Mouse (Mus musculus) embryonic fibroblast, embryonic 13.5 days (primary cell): Measurements from ENCODE around the gene Chgb. TPM values are rescaled to one million over a fixed set of nuclear protein-coding genes. Genes with fewer than 3 reads are reported as not detected.

ENCODE experiments used
- H3K27ac ChIP-seq: 2 replicates; pipeline ENCODE4 v1.5.1; 2012; ENCODE audit warnings: low read length, control low read depth, inconsistent platforms; ENCODE audit not compliant: insufficient read depth
- H3K4me1 ChIP-seq: 2 replicates; pipeline ENCODE4 v1.6.1; 2011; ENCODE audit warnings: low read length; ENCODE audit not compliant: control insufficient read depth, insufficient read depth
- H3K4me3 ChIP-seq: 2 replicates; pipeline ENCODE4 v1.5.1; 2011; ENCODE audit warnings: mild to moderate bottlenecking, control low read depth, low read length; ENCODE audit not compliant: insufficient read depth
- CTCF ChIP-seq: IDR thresholded peaks from 2 replicates; pipeline ENCODE4 v1.5.1; 2011; ENCODE audit warnings: mild to moderate bottlenecking, control low read depth, low read length, moderate library complexity, borderline replicate concordance; ENCODE audit not compliant: insufficient read depth
- POLR2A ChIP-seq: IDR thresholded peaks from 2 replicates; pipeline ENCODE4 v1.6.1; 2011; ENCODE audit warnings: low read depth, mild to moderate bottlenecking, control low read depth, low read length, moderate library complexity
- polyA plus RNA-seq: library from polyadenylated mRNA; stranded (reverse); fragments of >200 nt; gene quantifications from 2 replicates; pipeline ENCODE4 v1.2.4, GENCODE M21; 2011; ENCODE audit warnings: low read depth; ENCODE audit not compliant: missing spikeins, insufficient read length

The Chgb gene
- not detected in 2 replicates for polyA plus RNA-seq

DNA sequence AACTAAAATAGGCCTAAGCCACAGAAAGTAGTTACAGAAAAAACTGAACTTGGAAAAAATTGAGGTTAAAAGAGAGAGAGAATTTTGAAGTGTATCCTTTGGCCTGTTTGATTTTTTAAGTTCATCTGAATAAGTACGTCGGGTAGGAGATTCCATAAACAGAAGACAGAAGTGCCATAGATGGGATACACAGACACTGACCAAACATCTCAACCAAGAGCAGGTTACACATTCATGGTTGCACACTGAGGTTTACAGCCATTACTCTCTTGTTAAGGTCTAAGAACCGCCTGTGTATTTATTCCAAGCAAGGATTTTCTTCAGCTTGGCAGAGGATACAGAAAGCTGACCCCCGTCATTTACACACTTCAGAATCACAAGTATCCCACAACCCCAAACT is at the start of gene Chgb:
Gene Chgb (plus strand): TSS at position 301 of the 400 bp plus-strand sequence.
- Histone ChIP-seq H3K4me1 (no peaks in the 10 kb centered on the region), H3K4me3 (no peak within 1 kb of the TSS), H3K27ac (no peak within 1 kb of the TSS)

DNA sequence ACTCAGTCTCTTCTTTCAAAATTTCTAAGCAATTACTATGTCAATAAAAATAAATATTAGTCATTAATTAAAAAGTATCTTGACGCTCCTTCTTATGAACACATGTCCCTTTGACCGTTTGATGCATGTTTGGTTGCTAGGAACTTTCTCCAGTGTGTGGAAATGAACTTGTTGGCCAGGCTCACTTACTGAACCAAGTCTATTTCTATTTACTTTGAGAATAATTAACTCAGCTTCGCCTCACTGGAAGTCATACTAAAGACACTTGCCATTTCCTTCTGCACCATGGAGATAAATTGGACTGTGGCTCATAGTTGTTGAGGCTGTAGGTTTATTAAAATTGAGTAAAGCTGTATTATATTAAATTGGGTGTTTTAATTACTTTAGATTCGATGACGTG is 48.1 kb upstream of the Chgb start:
- Histone ChIP-seq H3K27ac (no peak overlapping the region), H3K4me1 (no peaks in the 10 kb centered on the region), H3K4me3 (no peak overlapping the region)
- TF ChIP-seq CTCF (no peak), POLR2A (no peak)

More for the DNA sequence above, at the start of gene Chgb:
- no peak for TF ChIP-seq POLR2A
- no peak for TF ChIP-seq CTCF

DNA sequence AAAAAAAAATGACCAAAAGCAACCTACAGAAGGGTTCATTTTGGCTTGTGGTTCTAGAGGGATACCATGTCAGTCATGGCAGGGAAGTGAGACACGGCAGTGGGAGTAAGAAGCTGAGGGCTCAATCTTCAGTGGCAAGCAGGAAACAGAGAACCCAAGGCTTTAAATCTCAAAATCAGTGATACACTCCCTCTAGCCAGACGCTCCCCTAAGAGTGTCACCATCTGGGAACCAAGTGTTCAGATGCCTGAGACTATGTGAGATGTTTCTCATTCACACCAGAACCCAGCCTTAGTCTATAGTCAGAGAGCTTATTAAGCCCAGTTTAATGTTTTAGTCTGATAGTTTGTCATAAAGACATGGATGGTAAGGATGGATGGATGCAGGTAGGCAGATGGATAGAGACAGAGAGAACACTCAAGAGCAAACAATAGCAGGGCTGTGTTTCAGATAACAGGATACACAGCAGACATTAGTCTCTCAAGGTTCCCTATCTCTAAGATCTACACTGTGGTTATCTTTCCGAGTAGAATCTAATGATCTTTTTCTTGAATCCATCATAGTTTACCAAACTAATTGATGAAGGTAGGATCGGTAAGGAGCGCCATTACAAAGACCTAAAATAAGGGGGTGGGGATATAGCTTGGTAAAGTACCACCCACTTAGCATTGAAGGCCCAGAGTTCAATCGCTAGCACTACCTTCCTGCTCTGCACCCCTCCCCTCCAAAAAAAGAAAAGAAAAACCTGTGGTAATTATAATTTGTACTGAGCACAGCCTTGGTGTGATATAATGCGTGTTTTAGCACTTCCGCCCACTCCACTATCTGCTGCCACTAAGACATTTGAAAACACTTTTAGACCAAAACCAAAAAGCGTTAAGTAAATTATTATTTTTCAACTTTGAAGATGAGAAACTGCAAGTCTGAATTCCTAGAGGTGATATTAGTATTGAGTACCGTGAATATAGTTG is 47.2 kb upstream of the Chgb start:
- TF ChIP-seq POLR2A (no peak), CTCF (no peak)

DNA sequence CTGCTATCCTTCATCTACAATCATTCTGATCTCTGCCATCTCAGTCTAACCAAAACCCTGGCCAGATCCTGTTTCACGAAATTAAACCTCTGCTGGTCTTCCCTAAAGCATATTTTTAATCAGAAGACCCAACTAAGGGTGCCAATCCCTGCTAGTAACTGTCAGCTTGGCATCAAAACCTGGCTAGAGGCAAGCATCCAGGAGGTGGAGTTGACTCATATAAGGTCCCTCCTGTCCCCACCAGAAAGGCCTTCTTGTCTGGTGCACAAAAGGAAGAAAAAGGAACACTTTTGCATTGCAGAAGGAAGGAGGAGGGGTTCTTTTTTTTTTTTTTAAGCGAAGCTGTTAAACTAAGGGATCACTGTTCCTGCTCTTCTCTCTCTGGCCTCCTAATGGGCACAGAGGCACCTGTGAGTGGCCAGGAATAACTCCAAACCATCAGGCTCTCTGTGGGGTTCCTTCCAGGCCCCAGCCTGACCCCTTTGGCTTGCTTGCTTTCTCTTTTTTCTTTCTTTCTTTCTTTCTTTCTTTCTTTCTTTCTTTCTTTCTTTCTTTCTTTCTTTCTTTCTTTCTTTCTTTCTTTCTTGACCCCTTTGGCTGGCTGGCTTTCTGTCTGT is 42.2 kb upstream of the Chgb start:
- Histone ChIP-seq H3K27ac (no peak overlapping the region), H3K4me1 (0 out of 2 replicates have a peak, but pooled peaks cover 3% of the 10 kb centered on the region), H3K4me3 (no peak overlapping the region)
- no peak for TF ChIP-seq CTCF
- TF ChIP-seq POLR2A = no peak

More for the DNA sequence above, 47.2 kb upstream of the Chgb start:
- Histone ChIP-seq H3K4me3 (no peak overlapping the region), H3K27ac (no peak overlapping the region), H3K4me1 (no peaks in the 10 kb centered on the region)

DNA sequence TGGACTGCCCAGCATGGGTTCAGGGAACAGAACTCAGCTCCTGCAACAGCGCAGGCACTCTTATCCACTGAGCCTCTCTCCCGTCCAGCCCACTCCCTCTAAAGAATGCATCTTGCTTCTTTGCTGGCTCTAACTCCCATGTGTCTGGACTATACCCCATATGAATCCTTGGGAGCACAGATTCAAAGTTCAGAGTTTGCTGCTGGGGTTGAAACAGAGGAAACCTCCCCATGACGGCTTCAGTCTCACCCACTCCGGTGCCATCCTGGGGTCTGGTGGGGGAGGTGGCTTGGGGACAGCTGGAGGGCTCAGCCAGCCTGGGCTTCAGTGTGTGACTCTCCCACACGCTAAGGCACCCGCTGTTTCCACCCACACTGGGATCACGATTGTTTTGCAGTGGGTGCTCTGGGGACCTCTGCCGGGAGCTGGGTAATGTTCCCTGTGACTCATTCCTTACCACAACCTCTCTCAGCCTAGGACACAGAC is 39.2 kb upstream of the Chgb start:
- Histone ChIP-seq H3K4me3 (no peak overlapping the region), H3K4me1 (0 out of 2 replicates have a peak, but pooled peaks cover 3% of the 10 kb centered on the region), H3K27ac (no peak overlapping the region)
- TF ChIP-seq CTCF (no peak), POLR2A (no peak)

DNA sequence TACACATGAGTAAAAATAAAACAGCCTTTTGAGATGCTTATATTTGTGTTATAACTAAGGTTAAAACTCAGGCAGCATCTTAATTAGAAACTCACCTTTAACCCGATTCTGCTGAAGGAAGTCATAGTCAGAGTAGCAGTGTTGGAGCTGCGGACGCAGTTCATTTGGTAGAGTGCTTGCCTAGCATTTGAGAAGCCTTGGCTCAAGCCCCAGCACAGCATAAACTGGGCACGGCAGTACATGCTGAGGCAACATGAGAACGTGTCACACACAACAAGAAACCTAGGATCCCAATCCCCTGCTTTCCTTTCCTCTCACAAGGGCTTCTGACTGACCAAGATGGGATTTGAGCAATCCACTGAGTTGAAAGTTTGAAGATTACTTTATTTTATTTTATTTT is 36.2 kb upstream of the Chgb start:
- H3K4me1 ChIP-seq = 0 out of 2 replicates have a peak, but pooled peaks cover 3% of the 10 kb centered on the region
- H3K4me3 ChIP-seq = no peak overlapping the region
- TF ChIP-seq CTCF (no peak), POLR2A (no peak)
- H3K27ac ChIP-seq = no peak overlapping the region

DNA sequence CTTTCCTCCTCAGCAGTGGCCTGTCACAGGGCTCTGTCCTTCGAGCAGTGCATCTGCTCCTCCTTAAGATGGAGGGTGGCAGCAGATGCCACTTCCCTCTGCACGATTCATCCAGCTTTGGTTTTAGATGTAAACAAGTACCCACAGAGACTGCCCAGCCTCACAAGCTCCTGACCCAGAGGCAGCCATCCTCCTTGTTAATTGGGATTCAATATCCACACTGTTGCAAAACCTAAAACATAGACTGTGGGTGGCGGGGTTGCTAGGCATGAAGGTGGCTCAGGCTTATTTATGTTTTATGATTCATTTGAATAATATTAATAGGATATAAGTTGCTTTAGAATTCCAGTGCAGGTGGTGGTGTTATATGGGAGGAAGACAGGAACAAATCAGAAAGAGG is 35.0 kb upstream of the Chgb start:
- Histone ChIP-seq H3K4me1 (0 out of 2 replicates have a peak, but pooled peaks cover 3% of the 10 kb centered on the region), H3K27ac (no peak overlapping the region), H3K4me3 (no peak overlapping the region)
- no peak for TF ChIP-seq CTCF
- no peak for TF ChIP-seq POLR2A

DNA sequence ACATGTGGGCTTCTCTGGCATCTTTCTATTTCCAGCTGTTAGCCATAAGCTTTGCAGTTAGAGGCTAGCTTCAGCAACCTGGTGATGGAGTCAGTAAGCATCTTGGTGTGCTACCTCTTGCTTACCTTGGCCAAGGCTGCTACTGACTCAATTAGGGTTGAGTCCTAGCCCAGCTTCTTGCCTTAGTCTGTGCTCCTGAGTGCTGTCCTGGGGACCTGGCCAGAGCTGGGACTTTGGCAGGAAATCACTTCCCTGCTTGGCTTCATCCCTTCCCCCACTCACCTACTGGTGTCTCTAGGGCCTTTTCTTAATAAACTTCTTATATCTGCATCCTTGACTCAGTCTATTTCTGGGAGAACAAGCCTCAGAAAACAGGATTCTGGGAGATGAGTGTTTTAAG is 30.4 kb upstream of the Chgb start:
- Histone ChIP-seq H3K27ac (no peak overlapping the region), H3K4me3 (no peak overlapping the region), H3K4me1 (no peaks in the 10 kb centered on the region)
- TF ChIP-seq POLR2A (no peak), CTCF (no peak)

DNA sequence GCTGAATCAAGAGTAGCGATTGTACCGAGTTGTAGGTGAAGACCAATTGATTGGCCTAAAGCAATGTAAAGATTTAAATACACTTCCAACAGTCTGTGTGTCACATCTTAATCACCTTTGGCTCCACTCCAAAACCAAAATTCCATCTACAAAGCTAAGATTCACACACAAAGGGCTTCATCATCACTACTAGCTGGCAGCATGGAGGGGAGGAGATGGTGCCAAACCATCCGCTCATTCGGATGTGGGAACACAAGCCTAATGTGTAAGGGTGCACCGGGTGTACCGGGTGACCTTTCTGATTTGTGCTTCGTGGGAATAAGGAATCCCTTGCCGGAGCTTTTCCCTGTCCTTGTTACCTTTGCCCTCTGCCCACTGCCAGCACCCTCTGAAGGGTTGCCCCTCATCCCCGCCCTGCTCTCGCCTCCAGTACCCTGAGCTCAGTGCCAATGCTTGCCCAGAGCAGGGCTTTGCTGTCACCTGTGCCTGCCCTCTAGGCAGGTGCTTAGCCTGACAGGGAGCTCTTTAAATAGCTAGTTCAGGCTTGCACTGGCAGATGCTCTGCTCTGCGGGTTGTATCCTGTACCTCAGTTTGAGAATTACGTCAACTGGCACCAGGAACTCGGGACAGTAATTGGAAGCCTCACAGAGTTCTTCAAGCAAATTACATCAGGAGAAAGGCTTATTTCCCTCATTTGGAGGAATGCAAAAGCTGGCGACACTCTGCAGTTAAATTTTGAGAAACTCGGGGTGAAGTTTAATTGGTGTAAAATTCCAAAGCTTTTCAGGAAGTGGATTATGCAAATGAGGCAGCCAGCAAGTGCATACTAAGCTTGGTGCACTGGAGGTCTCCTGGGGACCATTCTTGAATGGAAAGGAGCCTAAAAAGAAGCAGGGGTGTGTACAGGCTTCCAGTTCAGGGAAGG is 29.7 kb upstream of the Chgb start:
- TF ChIP-seq CTCF (no peak), POLR2A (no peak)
- Histone ChIP-seq H3K27ac (no peak overlapping the region), H3K4me1 (no peaks in the 10 kb centered on the region), H3K4me3 (no peak overlapping the region)
